Mouse (Mus musculus): Measurements from ENCODE around the gene OR5BS1P. TPM values are rescaled to one million over a fixed set of nuclear protein-coding genes. Genes with fewer than 3 reads are reported as not detected.
"Not testable (repeated sequence)": the region's sequence is repeated elsewhere in the genome, so short reads cannot be mapped to it uniquely, and the experiment has no call there.

Gene OR5BS1P
- not detected for total RNA-seq (2021)
- long read RNA-seq, experiment 1: 0 reads
- long read RNA-seq, experiment 2: 0 reads

DNA sequence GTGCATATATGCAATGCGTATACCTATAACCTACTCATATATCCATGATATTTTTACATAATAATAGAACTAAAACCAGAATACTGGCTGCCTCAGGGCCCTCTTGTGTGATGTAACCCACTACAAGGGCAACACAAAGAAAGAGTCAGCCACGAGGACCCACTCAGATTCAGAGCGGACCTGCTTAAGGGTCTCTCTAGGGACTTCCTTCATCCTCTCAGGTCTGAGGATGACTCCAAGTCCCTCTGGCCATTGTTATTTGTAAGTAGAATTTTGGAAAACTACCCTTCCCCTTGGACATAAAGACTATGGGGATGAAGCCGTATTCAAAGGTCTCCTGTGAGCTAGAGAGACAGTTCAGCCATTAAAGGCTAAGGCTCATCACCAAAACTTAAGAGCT is at the start of gene OR5BS1P:
OR5BS1P (plus strand) TSS at position 301 of the 400 bp plus-strand sequence.
- TF ChIP-seq CTCF (IDR thresholded peaks at IDR 0.05): no peak
- Histone ChIP-seq H3K27ac (no peak within 1 kb of the TSS), H3K4me3 (no peak within 1 kb of the TSS)
- no peak for DNase-seq (ENCODE audit: extremely low spot score in 1 of 2, low spot score in 2 of 2)
- intact Hi-C loops (cut with DNase I): no loop called here

DNA sequence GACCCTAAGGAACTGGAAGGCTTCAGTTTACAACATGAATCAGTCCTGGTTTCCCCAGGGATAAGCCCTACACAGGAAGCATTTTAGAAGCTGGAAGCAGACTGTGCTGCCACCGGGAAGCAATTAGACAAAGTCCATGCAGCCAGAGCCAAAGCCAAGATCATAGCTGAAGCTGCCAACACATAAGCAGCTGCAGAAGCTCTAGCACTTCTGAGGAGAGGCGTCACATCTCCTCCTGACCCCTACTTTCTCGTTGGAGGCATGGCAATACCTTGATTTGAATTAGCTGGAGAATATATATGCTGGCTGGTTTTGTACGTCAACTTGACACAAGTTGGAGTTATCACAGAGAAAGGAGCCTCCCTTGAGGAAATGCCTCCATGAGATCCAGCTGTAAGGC is 48.8 kb upstream of the OR5BS1P start:
- no peak for TF ChIP-seq CTCF (IDR thresholded peaks at IDR 0.05)
- no peak overlapping the region for H3K27ac ChIP-seq
- DNase-seq (ENCODE audit: extremely low spot score in 1 of 2, low spot score in 2 of 2): no peak
- H3K4me3 ChIP-seq: no peak overlapping the region
- intact Hi-C loops (cut with DNase I): no loop called here

DNA sequence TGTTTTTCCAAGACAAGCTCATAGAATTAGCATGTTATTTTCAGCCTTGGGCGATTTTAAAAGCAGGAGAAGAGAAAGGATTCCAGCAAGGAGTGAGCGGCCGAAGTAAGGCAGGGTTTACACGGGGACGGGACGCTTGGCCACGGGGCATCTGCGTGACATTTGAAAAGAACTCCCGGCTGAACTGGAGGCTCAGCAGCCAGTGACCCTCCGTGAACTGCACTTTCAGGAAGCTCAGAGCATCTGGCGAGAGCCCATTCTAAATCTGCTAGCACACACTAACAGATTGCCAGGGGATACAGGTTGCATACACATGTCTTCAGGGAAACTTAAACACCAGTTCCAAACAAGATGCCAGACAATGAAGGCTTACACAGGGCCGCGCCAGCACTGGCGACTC is 45.4 kb upstream of the OR5BS1P start:
- no peak for TF ChIP-seq CTCF (IDR thresholded peaks at IDR 0.05)
- no peak for DNase-seq (ENCODE audit: extremely low spot score in 1 of 2, low spot score in 2 of 2)
- Histone ChIP-seq H3K27ac (no peak overlapping the region), H3K4me3 (no peak overlapping the region)
- intact Hi-C loops (cut with DNase I): no loop called here

DNA sequence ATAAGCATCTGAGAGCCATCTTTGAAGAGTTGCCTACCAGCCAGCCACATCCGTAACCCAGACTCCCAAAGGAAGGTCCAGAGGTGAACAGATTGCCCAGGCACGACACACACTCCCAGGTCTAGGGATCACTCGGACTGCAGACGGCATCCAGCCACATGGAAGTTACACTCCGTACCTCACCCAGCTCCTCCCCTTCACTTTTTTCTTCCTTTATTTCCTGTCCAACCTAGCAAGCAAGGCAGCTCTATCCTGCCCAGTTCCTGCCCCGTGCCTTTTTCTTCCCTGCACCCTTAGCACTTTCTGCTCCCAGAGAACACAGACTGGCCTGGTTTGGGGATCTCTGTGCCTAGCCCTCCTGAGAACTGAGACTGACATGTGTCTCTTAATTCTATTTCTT is 44.9 kb upstream of the OR5BS1P start:
- intact Hi-C loops (cut with DNase I): no loop called here
- TF ChIP-seq CTCF (IDR thresholded peaks at IDR 0.05): no peak
- no peak overlapping the region for H3K4me3 ChIP-seq

DNA sequence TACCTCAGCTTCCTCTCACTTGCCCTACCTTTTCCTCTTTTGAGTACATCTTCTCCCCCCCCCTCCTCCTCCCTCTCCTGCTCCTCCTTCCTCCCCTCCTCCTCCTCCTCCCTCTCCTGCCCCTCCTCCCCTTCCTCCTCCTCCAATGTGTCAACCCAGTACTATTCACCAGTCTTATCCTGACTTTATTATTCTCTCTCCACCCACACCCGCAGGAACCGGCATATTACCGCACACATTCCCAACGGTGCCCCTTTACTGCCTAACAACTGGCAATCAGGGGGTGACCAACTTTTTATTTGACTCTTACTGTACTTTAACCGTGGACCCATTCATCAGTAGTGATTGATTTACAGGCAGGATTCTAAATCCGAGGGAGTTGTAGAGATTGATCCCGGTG is 44.5 kb upstream of the OR5BS1P start:
- no peak for DNase-seq (ENCODE audit: extremely low spot score in 1 of 2, low spot score in 2 of 2)

More for the DNA sequence above, 44.9 kb upstream of the OR5BS1P start:
- no peak overlapping the region for H3K27ac ChIP-seq
- DNase-seq (ENCODE audit: extremely low spot score in 1 of 2, low spot score in 2 of 2): no peak

DNA sequence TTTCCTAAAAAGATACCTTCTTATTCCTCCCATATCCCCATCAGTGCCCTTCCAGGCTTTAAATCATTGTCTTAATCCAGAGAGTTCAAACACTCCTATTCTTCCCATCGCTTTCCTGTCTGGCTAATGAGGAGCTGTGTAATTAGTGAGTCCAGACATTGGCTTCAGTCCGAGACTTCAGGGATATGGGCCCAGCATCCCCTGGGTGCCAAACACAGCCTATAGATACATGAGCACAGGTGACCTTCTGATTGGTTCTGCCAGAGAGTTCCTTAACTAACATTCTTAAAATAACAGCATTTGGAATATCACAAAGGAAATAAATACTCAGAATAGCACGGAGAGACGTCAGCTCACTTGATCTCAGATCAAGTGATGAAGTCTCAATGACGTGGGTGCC is 38.8 kb upstream of the OR5BS1P start, which contains the start of gene Olfr282:
Olfr282 (plus strand) TSS at position 301 of the 400 bp plus-strand sequence.
- H3K27ac ChIP-seq; intact Hi-C loops (cut with DNase I); H3K4me3 ChIP-seq; DNase-seq (ENCODE audit: extremely low spot score in 1 of 2, low spot score in 2 of 2): not testable (repeated sequence)

More for the DNA sequence above, 44.5 kb upstream of the OR5BS1P start:
- intact Hi-C loops (cut with DNase I): no loop called here
- no peak overlapping the region for H3K4me3 ChIP-seq
- H3K27ac ChIP-seq: no peak overlapping the region
- TF ChIP-seq CTCF (IDR thresholded peaks at IDR 0.05): no peak

DNA sequence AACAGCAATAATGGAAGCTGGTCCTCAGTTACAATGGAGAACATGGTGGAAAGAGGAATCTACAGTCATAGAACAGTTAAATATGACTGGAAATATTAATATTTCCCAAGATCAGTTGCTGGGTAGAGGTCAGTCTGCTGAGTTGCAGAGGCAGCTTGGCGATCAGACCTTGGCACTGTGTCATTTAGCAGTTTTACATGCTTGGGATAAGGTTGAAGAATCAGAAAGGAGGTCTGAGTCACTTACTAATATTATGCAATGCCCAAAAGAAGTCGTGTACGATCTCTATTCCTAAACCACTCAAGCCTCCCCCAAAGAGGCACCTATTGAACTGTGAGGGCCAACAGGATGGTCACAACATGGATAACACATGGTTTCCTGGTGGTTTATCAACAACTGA is 25.1 kb upstream of the OR5BS1P start:
- intact Hi-C loops (cut with DNase I): no loop called here
- Histone ChIP-seq H3K4me3 (no peak overlapping the region), H3K27ac (no peak overlapping the region)
- DNase-seq (ENCODE audit: extremely low spot score in 1 of 2, low spot score in 2 of 2): no peak
- TF ChIP-seq CTCF (IDR thresholded peaks at IDR 0.05): no peak

DNA sequence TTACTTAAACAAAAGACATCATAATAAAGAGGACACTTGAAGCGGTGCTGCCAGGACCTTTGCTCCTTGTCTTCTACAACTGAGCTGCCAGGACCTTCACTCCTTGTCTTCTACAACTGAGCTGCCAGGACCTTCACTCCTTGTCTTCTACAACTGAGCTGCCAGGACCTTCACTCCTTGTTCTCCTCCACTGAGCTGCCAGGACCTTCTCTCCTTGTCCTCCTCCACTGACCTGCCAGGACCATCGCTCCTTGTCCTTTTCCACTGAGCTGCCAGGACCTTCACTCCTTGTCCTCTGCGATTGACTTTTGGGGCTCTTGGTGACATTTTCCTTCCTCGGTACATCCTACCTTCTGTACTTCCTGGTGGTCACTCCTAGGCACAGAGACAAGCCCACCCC is 21.2 kb upstream of the OR5BS1P start:
- intact Hi-C loops (cut with DNase I): no loop called here
- no peak for DNase-seq (ENCODE audit: extremely low spot score in 1 of 2, low spot score in 2 of 2)
- Histone ChIP-seq H3K27ac (no peak overlapping the region), H3K4me3 (no peak overlapping the region)
- no peak for TF ChIP-seq CTCF (IDR thresholded peaks at IDR 0.05)

DNA sequence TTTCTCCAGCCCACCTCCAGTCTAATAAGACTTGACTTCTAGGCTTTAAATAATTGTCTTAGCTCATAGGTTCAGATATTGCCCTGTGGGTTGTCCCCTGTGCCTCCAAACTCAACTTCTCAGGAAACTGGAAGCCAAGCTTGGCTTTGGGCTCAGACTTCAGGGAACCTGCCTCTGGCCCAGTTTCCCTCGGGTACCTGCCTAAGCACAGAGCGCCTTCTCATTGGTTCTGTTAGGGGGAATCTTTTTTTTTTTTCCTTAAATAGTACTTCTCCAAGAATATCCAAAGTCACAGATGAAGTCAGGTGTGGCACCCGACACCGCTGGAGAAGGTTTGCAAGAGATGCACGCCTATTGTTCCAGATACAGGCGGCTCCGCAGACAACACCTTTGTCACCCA is 17.4 kb upstream of the OR5BS1P start, which contains the start of gene Olfr281:
Olfr281 (plus strand) TSS at position 301 of the 400 bp plus-strand sequence.
- H3K4me3 ChIP-seq: no peak within 1 kb of the TSS
- TF ChIP-seq CTCF (IDR thresholded peaks at IDR 0.05): no peak
- H3K27ac ChIP-seq: no peak within 1 kb of the TSS
- intact Hi-C loops (cut with DNase I): no loop called here
- DNase-seq (ENCODE audit: extremely low spot score in 1 of 2, low spot score in 2 of 2): no peak

DNA sequence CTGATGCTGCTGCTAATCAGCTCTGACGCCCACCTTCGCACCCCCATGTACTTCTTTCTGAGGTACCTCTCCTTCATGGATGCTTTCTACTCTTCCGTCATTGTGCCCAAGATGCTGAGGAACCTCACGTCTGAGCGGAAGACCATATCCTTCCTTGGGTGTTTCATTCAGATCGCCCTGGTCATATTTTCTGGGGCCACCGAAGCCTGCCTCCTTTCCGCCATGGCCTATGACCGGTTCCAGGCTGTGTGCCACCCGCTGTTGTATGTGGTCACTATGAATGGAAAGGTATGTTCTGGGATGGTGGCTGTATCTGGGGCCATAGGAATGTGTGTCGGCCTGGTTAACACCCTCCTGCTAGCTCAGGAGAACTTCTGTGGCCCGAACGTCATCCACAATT is 1.8 kb downstream of the OR5BS1P start:
- H3K27ac ChIP-seq: no peak overlapping the region
- TF ChIP-seq CTCF (IDR thresholded peaks at IDR 0.05): no peak
- intact Hi-C loops (cut with DNase I): no loop called here
- no peak overlapping the region for H3K4me3 ChIP-seq
- DNase-seq (ENCODE audit: extremely low spot score in 1 of 2, low spot score in 2 of 2): no peak

DNA sequence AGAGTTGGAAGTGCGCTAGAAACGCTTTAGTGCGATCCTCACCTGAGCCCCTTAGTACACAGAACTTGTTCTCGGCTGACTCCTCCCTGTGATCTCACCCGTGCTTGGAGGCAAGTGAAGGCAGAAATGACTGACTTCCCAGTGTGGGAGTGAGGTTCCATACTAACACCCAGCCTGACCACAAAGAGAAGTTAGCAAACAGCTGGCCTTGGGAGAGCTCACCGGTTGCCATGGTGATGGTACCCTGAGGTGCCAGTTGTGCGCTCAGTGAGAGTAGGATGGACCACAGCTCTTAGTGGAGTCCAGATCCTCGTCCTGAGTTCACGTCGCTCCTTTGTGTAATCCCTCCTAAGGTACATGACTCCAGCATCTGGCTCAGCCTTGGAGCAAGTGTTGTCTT is 5.3 kb downstream of the OR5BS1P start:
- DNase-seq (ENCODE audit: extremely low spot score in 1 of 2, low spot score in 2 of 2): no peak
- Histone ChIP-seq H3K4me3 (no peak overlapping the region), H3K27ac (no peak overlapping the region)
- no peak for TF ChIP-seq CTCF (IDR thresholded peaks at IDR 0.05)
- intact Hi-C loops (cut with DNase I): no loop called here

DNA sequence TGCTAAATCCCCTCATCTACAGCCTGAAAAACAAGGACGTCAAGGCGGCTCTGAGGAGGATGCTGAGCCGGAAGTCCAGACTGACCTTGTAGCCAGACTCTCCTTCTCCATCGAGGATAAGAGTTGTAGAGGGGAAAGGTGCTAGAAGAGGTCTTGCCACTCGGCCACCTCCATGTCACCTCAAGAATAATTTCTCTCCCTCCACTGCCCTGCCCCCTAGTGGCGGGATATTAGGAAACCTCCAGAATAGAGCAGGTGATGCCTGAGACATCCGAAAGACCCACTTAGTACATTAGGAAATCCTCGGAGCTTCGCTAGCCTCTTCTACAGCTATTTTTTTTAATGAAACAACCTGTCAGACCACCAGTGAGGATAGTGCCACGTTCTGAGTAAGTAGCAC is 5.7 kb downstream of the OR5BS1P start:
- peak; percentile 61 for TF ChIP-seq CTCF (IDR thresholded peaks at IDR 0.05)
- intact Hi-C loops (cut with DNase I): no loop called here
- no peak overlapping the region for H3K4me3 ChIP-seq
- peak; percentile 19 to 31 for DNase-seq (ENCODE audit: extremely low spot score in 1 of 2, low spot score in 2 of 2)
- H3K27ac ChIP-seq: no peak overlapping the region

DNA sequence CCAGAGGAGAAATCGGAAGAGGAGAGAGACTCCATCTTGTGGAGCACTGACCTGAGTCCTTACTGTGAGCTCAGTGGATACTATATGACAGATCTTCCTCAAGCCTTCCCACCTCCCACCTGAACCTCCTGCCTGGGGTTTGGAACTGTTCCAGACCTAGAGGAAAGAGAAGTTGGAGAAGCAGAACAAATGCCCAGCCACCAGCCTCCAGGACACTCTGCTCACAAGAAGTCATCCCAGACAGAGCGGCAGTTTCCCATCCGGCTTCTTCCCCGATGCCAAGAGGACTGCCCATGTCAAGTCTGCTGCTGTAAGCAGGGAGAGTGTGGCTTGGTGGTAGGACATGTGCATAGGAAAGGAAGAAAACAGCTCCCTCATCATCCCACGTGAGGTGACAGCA is 6.6 kb downstream of the OR5BS1P start:
- H3K27ac ChIP-seq: no peak overlapping the region
- DNase-seq (ENCODE audit: extremely low spot score in 1 of 2, low spot score in 2 of 2): no peak
- no peak for TF ChIP-seq CTCF (IDR thresholded peaks at IDR 0.05)
- intact Hi-C loops (cut with DNase I): no loop called here
- H3K4me3 ChIP-seq: no peak overlapping the region

Data from left cerebral cortex, adult 2 months (tissue).